Mouse (Mus musculus) liver, adult 2 months (tissue): Measurements from ENCODE around the gene Dapk1. TPM values are rescaled to one million over a fixed set of nuclear protein-coding genes. Genes with fewer than 3 reads are reported as not detected.
"Not testable (repeated sequence)": the region's sequence is repeated elsewhere in the genome, so short reads cannot be mapped to it uniquely, and the experiment has no call there.

Experiments used
- DNase-seq: peaks from one replicate; pipeline ENCODE4 v3.0.0-alpha.2; 2011; ENCODE audit warnings: low read depth, low spot score; ENCODE audit errors: extremely low read depth
- H3K27ac ChIP-seq: fragments of 200-500 bp; replicated peaks from 2 replicates; pipeline ENCODE4 v1.5.1; 2012; ENCODE audit warnings: low read depth, mild to moderate bottlenecking, control low read depth, inconsistent platforms, low read length; ENCODE audit not compliant: insufficient read depth
- H3K27me3 ChIP-seq: fragments of 200-500 bp; 2 replicates; pipeline ENCODE4 v1.6.1; 2012; ENCODE audit warnings: mild to moderate bottlenecking, moderate library complexity, low read length, inconsistent platforms; ENCODE audit not compliant: control insufficient read depth, insufficient read depth
- H3K36me3 ChIP-seq: fragments of 200-500 bp; 2 replicates; pipeline ENCODE4 v1.6.1; 2012; ENCODE audit warnings: low read length, inconsistent platforms; ENCODE audit not compliant: control insufficient read depth, insufficient read depth
- H3K4me1 ChIP-seq: fragments of 200-500 bp; 2 replicates; pipeline ENCODE4 v1.6.1; 2011; ENCODE audit warnings: low read length; ENCODE audit not compliant: control insufficient read depth, insufficient read depth
- H3K4me3 ChIP-seq: fragments of 200-500 bp; 2 replicates; pipeline ENCODE4 v1.5.1; 2011; ENCODE audit warnings: low read depth, mild to moderate bottlenecking, control low read depth, low read length, moderate library complexity; ENCODE audit not compliant: insufficient read depth
- H3K79me2 ChIP-seq: fragments of 200-500 bp; 2 replicates; pipeline ENCODE4 v1.6.1; 2012; ENCODE audit warnings: inconsistent platforms, mild to moderate bottlenecking, low read length, moderate library complexity; ENCODE audit not compliant: control insufficient read depth, insufficient read depth
- H3K9ac ChIP-seq: fragments of 200-500 bp; 2 replicates; pipeline ENCODE4 v1.6.1; 2012; ENCODE audit warnings: low read depth, mild to moderate bottlenecking, control low read depth, inconsistent platforms, low read length
- CTCF ChIP-seq: fragments of 200-500 bp; IDR thresholded peaks from 2 replicates; pipeline ENCODE4 v1.5.1; 2011; ENCODE audit warnings: low read depth, low read length, control low read depth
- POLR2A ChIP-seq: fragments of 200-500 bp; IDR thresholded peaks from 2 replicates; pipeline ENCODE4 v1.6.1; 2011; ENCODE audit warnings: low read length, control low read depth; ENCODE audit not compliant: insufficient read depth; ENCODE audit errors: extremely low read depth
- WGBS: fragments of 180-500 bp; shearing (Covaris S2); methylation state at CpG from one replicate; pipeline ENCODE4 v1.1.7; 2018; 5-methylcytosine and 5-hydroxymethylcytosine counted together
- polyA plus RNA-seq: library from polyadenylated mRNA; depleted of rRNA; stranded (reverse); fragments of >200 nt; gene quantifications from 2 replicates; pipeline ENCODE4 v1.2.3, GENCODE M21; 2012
- total RNA-seq: library from RNA; depleted of rRNA; stranded (reverse); fragments of >200 nt; gene quantifications from 2 replicates; pipeline ENCODE4 v1.2.3, GENCODE M21; 2014

Dapk1 gene
- total and polyA plus RNA-seq, 2 experiments = 23.0 to 80.5 TPM

GRCm38 (mm10) chr13:60609234-60609633, 7.5 kb downstream of the Dapk1 start:
- no peaks in the 10 kb centered on the region for H3K27me3 ChIP-seq
- peak; percentile 39 for DNase-seq
- H3K4me1 ChIP-seq = peaks cover 39% of the 10 kb centered on the region
- 32% methylated on average over 4 of the region's 4 CpGs for WGBS
- H3K4me3 ChIP-seq = no peak overlapping the region
- peaks cover 52% of the 10 kb centered on the region; the same call in 1 of the 2 replicates for H3K79me2 ChIP-seq
- peak overlapping the region; percentile 14 for H3K27ac ChIP-seq
- TF ChIP-seq CTCF (no peak), POLR2A (no peak)
- H3K9ac ChIP-seq = 0 out of 2 replicates have a peak overlapping the region, but pooled peaks have one; percentile 4
- 0 out of 2 replicates have a peak, but pooled peaks cover 2% of the 10 kb centered on the region for H3K36me3 ChIP-seq

DNA sequence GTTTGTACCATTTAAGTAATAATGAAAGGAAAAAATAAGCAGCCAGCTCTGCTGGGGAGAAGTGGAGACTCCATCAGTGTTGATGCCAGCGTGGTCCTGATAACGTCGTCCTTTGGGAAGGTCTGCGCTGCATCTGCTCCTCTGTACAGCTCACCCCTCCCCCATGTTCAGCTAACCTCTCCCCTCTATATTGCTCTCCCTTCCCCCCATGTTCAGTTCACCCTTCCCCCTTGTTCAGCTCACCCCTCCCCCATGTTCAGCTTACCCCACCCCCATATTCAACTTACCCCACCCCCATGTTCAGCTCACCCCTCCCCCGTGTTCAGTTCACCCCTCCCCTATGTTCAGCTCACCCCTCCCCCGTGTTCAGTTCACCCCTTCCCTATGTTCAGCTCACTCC, 8.8 kb downstream of the Dapk1 start:
- WGBS = 62% methylated on average over 6 of the region's 6 CpGs
- peaks cover 53% of the 10 kb centered on the region; the same call in 1 of the 2 replicates for H3K79me2 ChIP-seq
- peaks cover 32% of the 10 kb centered on the region for H3K4me1 ChIP-seq

DNA sequence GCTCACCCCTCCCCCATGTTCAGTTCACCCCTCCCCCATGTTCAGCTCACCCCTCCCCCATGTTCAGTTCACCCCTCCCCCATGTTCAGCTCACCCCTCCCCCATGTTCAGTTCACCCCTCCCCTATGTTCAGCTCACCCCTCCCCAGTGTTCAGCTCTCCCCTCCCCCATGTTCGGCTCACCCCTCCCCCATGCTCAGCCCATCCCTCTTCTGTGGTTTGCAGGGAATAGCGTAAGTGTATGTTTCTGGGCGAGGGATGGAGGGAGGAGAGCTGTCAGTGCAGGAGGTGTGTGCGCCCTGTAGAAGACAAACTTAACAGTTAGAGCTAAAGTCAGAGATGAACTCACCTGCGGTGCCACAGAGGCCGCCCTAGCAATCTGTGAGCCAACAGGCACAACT, 9.2 kb downstream of the Dapk1 start:
- 78% methylated on average over 6 of the region's 6 CpGs for WGBS

More for the DNA sequence above, 8.8 kb downstream of the Dapk1 start:
- Histone ChIP-seq H3K36me3 (0 out of 2 replicates have a peak, but pooled peaks cover 2% of the 10 kb centered on the region), H3K9ac (no peak overlapping the region), H3K27ac (no peak overlapping the region), H3K4me3 (no peak overlapping the region), H3K27me3 (no peaks in the 10 kb centered on the region)
- no peak for TF ChIP-seq CTCF
- TF ChIP-seq POLR2A = no peak
- DNase-seq = no peak

DNA sequence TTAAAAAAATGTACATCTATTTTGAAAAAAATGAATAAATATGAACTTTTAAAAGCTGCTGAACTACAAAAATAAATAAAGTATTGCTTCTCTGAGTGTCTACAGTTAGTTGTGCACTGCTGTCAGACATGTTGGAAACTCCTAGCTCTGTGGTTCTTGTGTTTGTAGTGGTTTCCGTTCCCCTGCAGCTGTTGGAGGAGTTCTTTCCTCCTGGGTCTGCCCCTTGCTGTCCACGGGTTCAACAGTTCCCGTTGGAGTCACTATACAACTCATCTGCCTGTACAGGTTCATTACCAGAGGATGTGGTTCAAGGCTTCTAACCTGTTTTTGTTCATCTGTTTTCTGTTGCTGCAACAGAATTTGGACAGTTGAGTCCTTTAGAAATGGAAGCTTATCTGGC, 10.4 kb downstream of the Dapk1 start:
- no peaks in the 10 kb centered on the region for H3K27me3 ChIP-seq
- H3K4me3 ChIP-seq = no peak overlapping the region
- H3K36me3 ChIP-seq = 0 out of 2 replicates have a peak, but pooled peaks cover 2% of the 10 kb centered on the region
- no peak for DNase-seq
- no peak overlapping the region for H3K9ac ChIP-seq
- no peak overlapping the region for H3K27ac ChIP-seq
- H3K79me2 ChIP-seq = peaks cover 49% of the 10 kb centered on the region; the same call in 1 of the 2 replicates
- peaks cover 17% of the 10 kb centered on the region for H3K4me1 ChIP-seq
- 65% methylated on average over 3 of the region's 3 CpGs for WGBS
- no peak for TF ChIP-seq POLR2A
- no peak for TF ChIP-seq CTCF

More for the DNA sequence above, 9.2 kb downstream of the Dapk1 start:
- H3K4me3 ChIP-seq, H3K36me3 ChIP-seq, H3K27ac ChIP-seq, H3K9ac ChIP-seq, DNase-seq, H3K27me3 ChIP-seq: not testable (repeated sequence)
- H3K79me2 ChIP-seq = peaks cover 53% of the 10 kb centered on the region; the same call in 1 of the 2 replicates
- H3K4me1 ChIP-seq = peaks cover 28% of the 10 kb centered on the region

GRCm38 (mm10) chr13:60614154-60614553, 12.4 kb downstream of the Dapk1 start:
- Histone ChIP-seq H3K4me1 (peaks cover 8% of the 10 kb centered on the region), H3K79me2 (peaks cover 60% of the 10 kb centered on the region), H3K9ac (no peak overlapping the region), H3K36me3 (0 out of 2 replicates have a peak, but pooled peaks cover 2% of the 10 kb centered on the region), H3K27me3 (no peaks in the 10 kb centered on the region), H3K4me3 (no peak overlapping the region), H3K27ac (no peak overlapping the region)
- peak; percentile 37 for DNase-seq
- no peak for TF ChIP-seq CTCF
- TF ChIP-seq POLR2A = no peak
- 68% methylated on average over 8 of the region's 8 CpGs for WGBS

GRCm38 (mm10) chr13:60615057-60615650, 13.4 kb downstream of the Dapk1 start:
- Histone ChIP-seq H3K9ac (no peak overlapping the region), H3K4me1 (peaks cover 4% of the 10 kb centered on the region), H3K36me3 (0 out of 2 replicates have a peak, but pooled peaks cover 2% of the 10 kb centered on the region), H3K27me3 (no peaks in the 10 kb centered on the region), H3K79me2 (peaks cover 65% of the 10 kb centered on the region), H3K4me3 (no peak overlapping the region), H3K27ac (no peak overlapping the region)
- no peak for DNase-seq
- TF ChIP-seq POLR2A (no peak), CTCF (no peak)
- WGBS = 77% methylated on average over 15 of the region's 15 CpGs
